Mouse (Mus musculus): ENCODE results near the gene Cyfip2.

Gene Cyfip2

GRCm38 (mm10) chr11:46276778-46277177, 35.9 kb downstream of the Cyfip2 start:
- in situ Hi-C loops (cut with MboI, MseI), result no loop called here

GRCm38 (mm10) chr11:46276168-46276567, 36.5 kb downstream of the Cyfip2 start:
- in situ Hi-C loops (cut with MboI, MseI), result no loop called here

- in situ Hi-C loops (cut with MboI, MseI), result no loop called here
Measured at GRCm38 (mm10) chr11:46275302-46275701, 37.4 kb downstream of the Cyfip2 start.

- in situ Hi-C loops (cut with MboI, MseI), result no loop called here
Measured at GRCm38 (mm10) chr11:46273969-46274368, 38.7 kb downstream of the Cyfip2 start.

- in situ Hi-C loops (cut with MboI, MseI), result no loop called here
Measured at GRCm38 (mm10) chr11:46272058-46272681, 40.5 kb downstream of the Cyfip2 start.

- in situ Hi-C loops (cut with MboI, MseI), result no loop called here
Measured at GRCm38 (mm10) chr11:46269893-46270292, 42.8 kb downstream of the Cyfip2 start.

GRCm38 (mm10) chr11:46269391-46269790, 43.3 kb downstream of the Cyfip2 start:
- in situ Hi-C loops (cut with MboI, MseI), result no loop called here

GRCm38 (mm10) chr11:46268991-46269390, 43.7 kb downstream of the Cyfip2 start:
- in situ Hi-C loops (cut with MboI, MseI), result no loop called here

- in situ Hi-C loops (cut with MboI, MseI), result no loop called here
Measured at GRCm38 (mm10) chr11:46265031-46265786, 47.5 kb downstream of the Cyfip2 start.

GRCm38 (mm10) chr11:46264584-46264983, 48.1 kb downstream of the Cyfip2 start:
- in situ Hi-C loops (cut with MboI, MseI), result no loop called here

GRCm38 (mm10) chr11:46263291-46263690, 49.4 kb downstream of the Cyfip2 start:
- in situ Hi-C loops (cut with MboI, MseI), result no loop called here

GRCm38 (mm10) chr11:46262854-46263253, 49.8 kb downstream of the Cyfip2 start:
- in situ Hi-C loops (cut with MboI, MseI), result no loop called here

GRCm38 (mm10) chr11:46258749-46259148, 53.9 kb downstream of the Cyfip2 start:
- in situ Hi-C loops (cut with MboI, MseI), result no loop called here

- in situ Hi-C loops (cut with MboI, MseI), result no loop called here
Measured at GRCm38 (mm10) chr11:46258207-46258606, 54.5 kb downstream of the Cyfip2 start.

GRCm38 (mm10) chr11:46255291-46255690, 57.4 kb downstream of the Cyfip2 start:
- in situ Hi-C loops (cut with MboI, MseI), result no loop called here

- in situ Hi-C loops (cut with MboI, MseI), result no loop called here
Measured at GRCm38 (mm10) chr11:46251994-46252393, 60.7 kb downstream of the Cyfip2 start.

GRCm38 (mm10) chr11:46248352-46248751, 64.3 kb downstream of the Cyfip2 start:
- in situ Hi-C loops (cut with MboI, MseI), result no loop called here

- in situ Hi-C loops (cut with MboI, MseI), result no loop called here
Measured at GRCm38 (mm10) chr11:46246393-46246792, 66.3 kb downstream of the Cyfip2 start.

GRCm38 (mm10) chr11:46245926-46246325, 66.7 kb downstream of the Cyfip2 start:
- in situ Hi-C loops (cut with MboI, MseI), result no loop called here

GRCm38 (mm10) chr11:46244731-46245604, 67.7 kb downstream of the Cyfip2 start:
- in situ Hi-C loops (cut with MboI, MseI), result no loop called here

GRCm38 (mm10) chr11:46241985-46242384, 70.7 kb downstream of the Cyfip2 start:
- in situ Hi-C loops (cut with MboI, MseI), result no loop called here

GRCm38 (mm10) chr11:46241150-46241673, 71.4 kb downstream of the Cyfip2 start:
- in situ Hi-C loops (cut with MboI, MseI), result no loop called here
